Mouse (Mus musculus) layer of hippocampus, adult 9-10 months (tissue): ENCODE data around the gene Sfxn2.

Source experiments
- DNase-seq: peaks from one replicate; pipeline ENCODE4 v3.0.0; 2022; ENCODE audit warnings: low spot score

The Sfxn2 gene

DNA sequence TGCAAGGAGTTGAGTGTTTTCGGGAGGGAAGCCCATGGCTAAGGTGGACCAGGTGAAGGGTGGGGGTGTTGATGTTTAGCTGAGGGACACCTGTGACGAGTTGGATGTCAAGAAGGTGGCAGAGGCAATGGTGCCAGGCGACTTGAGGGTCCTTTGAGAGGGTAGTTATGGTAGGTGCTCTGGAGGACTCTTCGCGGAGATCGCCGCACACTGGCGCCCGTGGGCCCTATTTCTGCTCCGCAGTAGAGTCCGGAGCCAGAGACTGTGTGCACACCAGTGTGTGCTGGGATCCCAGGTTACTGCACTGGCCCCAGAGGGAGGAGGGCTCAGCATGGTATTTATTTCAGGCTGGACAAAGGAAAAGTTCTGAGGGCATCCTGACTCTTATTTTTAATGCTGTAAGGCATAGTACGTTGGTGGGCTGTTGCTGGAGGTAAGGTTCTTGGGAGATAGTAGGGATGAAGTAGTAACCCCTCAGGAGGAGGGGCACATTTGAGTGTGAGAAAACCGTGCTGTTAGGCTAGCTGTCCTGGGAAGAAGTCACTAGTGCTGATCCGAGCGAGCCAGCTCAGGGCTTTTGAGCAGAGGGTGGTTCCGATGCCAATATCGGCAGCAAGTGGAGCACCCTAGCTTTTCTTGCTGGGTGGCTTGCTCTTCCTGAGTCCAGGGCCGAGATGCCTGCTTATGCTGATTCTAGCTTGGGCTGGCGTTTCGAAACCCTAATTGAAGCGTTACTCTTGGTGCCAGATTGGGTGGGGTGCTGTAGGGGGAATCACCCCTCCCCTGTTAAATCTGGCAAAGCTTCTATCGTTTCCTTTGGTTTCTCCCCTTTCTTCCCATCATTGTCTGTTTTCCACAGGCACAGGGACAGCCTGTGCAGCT, 26.5 kb downstream of the Sfxn2 start:
- no peak for DNase-seq

GRCm38 (mm10) chr19:46600371-46600770, 27.2 kb downstream of the Sfxn2 start:
- DNase-seq = no peak

DNA sequence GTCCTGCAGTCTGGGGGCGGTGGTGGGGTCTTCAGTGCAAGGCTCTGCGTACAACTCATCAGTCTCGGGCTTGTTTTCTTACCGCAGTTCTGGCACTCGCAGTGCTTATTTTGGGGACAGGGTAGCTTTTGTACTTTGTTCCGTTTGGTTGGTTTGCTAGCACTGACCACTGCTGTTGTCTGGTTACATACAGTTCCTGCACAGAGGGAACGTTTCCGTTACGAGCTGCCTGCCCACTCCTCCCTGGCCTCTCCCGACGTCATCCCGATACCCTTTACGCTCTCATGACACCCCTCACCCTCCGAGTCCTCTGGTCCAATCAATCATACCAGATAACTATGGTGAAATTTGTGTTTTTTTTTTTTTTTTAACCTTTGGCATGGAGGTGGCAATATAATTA, 28.3 kb downstream of the Sfxn2 start:
- DNase-seq = no peak

DNA sequence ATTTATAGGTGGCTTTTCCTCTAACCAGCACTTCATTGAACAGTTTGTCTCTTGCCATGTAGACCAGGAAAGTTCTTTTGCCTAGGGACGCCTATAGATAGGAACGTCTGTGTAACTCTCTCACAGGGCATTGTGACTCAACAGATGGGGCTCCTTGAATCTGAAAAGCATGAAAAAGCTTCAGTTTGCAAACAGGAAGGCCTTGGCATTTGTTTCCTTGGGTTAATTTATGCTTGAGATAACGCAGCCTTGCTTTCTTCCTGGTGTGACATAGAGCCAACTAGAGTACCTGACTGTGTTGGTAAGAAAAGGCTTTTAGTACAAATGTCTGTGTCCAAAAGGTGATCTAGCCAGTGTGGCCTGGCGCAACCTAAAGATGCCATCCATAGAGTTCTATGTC, 29.2 kb downstream of the Sfxn2 start:
- DNase-seq = no peak

- DNase-seq = no peak
These were observed 33.6 kb downstream of the Sfxn2 start for GRCm38 (mm10) chr19:46606718-46607117.

DNA sequence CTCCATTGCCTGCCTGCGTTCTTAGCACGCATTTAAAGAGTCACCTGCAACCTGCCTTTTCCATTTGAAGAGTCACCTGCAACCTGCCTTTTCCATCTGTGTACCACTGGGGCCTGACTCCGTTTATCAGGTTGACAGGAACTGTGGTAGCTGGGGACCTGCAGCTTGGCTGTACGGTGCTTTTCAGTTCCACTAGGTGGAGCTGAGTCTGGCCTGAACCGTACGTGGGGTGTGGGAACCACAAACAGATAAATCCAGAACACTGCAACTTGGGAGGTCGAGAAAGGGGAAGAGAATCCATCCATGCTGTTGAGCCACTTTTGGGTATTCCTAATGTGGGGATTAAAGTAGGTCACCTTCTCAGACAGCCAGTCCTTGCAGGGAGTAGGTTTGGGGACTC, 34.3 kb downstream of the Sfxn2 start:
- DNase-seq = no peak

DNA sequence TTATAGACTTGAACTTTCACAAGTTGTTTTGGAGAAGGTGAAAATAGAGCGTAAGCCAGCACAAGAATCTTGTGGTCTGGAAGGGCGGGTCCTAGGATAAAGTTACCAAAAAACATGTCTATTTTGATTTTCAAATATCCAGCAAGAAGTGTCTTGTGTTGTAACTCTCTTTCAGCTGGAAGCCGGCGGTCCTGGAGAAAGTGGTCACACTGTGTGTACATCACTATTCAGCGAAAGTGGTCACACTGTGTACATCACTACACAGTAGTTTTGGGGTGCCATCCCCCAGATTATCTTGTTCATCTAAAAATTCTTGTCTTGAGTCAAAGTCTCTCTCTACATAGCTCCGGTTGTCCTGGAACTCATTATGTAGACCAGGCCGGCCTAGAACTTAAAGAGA, 35.0 kb downstream of the Sfxn2 start:
- DNase-seq = no peak

DNA sequence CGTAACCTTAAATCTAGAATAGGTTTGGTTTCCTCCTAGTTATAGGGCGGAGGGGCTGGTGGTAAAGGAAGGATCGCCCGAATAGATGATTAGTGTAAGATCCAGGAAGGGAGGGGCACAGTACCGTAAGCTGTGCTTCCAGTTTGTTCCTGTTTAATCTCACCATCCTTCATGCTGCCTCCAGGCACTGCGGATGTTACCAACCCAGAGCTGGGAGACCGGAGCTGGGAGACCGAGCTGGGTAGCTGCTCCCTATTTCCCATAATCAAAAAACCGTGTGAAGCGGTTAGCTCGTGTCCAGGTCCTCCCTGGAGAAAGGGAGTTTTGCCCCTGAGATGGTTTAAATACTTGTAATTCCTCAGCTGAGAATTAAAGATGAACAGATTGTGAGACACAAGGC, 43.2 kb downstream of the Sfxn2 start:
- DNase-seq = no peak

DNA sequence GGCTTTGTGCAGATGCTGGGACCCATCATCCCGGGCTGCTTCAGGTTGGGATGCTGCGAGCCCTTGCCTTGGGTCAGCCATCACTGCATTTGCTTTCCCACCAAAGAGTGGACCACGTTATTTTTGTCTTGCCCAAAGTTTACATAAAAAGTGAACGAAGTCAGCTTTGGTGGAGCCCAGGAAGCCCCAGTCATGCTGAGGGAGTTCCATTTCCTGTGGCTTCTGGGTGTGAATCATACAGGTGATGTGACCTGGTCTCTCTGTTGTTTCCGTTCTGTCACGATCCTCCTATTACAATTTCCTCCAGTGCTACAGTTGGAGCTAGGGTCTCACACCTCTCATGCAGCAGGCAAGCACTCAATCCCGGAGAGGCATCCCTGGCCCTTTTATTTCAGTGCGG, 44.2 kb downstream of the Sfxn2 start:
- DNase-seq = no peak

- no peak for DNase-seq
These were observed 45.2 kb downstream of the Sfxn2 start for GRCm38 (mm10) chr19:46618322-46618721.

- DNase-seq = no peak
These were observed 45.8 kb downstream of the Sfxn2 start for GRCm38 (mm10) chr19:46619001-46619400.

DNA sequence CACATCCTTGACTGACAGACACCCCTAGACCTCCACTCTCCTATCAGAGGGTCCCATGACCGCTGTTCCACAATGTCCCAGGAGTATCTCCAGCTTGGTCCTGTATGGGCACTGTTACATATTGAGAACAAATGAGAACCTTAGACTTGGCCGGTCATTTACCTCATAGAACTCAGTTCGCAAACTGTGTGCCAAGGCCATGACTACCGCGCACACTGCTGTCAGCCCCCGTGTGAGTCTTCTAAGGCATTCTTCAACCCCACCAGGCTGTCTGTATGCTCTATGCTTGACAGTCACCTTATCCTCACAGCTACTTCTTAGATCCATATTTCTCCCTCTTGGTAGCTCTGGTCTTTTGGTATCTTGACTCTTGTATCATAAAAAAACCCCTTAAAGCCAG, 46.4 kb downstream of the Sfxn2 start:
- DNase-seq = no peak

DNA sequence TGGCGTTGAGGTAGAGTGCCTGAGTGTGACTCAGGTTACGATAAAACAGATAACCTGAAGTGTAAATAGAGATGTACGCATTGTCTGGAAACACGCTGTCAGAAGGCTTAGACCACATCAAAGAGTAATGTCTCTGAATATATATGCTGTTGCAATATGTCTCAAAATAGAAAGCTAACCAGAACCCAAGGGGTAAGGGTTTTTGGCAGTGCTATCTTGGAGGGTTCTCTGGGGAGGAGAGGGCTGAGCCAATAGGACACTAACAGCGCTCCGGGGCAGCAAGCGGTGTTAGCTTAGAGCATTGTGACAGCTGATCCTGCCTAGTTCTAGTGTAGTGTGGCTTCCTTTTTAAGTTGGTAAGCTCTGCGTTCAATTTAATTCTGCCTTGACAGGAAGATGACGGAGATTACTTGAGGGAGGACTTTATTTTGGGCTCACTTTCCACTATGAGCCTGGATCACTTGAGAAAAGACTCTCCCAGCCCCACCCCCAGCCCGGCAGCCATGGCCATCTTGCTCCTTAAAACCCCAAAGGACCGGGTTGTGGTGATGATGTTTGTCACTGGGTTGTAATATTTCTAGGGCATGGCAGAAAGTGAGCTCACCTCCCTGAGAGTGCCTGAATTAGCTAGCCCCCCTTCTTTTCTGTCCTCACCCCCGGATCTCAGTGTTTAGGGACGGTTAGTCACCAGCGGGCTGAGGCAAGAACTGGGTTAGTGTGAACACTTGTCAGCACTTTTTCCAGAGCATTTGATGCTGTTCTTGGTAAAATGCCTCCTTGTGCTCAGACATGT, 47.0 kb downstream of the Sfxn2 start:
- no peak for DNase-seq

DNA sequence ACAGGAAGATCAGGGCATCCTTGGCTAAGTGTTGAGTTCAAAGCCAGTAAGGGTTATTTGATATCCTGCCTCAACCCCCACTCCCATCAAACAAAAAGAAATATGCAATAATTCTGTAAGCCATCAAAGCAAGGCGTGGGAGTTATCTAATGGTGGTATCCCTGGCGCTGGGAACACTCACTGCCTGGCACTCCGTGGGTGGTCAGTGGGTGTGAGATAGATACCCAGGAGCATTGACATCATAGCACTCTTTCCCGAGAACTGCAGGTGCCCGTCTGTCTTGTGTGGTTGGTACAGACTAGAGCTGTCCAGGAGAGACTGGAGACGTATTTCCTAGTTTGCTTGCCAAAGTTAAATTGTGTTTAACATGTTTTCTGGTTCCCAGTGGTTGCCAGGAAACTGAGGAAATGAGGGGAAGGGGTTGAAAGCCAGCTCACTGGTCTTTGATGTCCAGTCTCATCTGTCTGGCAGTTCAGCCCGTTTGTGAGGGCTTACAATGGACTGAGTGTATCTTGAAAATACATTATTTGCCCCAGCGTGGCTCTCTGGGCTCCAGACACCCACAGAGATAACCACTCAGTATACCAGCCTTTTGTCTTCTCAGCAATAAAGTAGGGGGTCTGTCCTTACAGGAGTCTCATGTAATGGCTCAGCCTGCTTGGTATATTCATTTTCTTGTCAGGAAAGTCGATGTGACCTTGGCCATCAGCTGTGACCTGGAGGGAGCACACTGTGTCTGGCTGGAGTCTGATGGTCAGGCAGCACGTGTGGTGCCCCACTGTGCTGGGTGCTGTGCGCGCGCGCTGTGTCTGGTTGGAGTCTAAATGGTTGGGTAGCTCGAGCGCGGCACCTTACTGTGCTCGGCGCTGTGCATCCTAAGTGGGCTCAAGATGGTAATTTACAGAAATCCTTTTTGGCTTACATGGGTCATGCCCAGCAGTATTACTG, 48.3 kb downstream of the Sfxn2 start:
- DNase-seq = no peak

GRCm38 (mm10) chr19:46622659-46623193, 49.6 kb downstream of the Sfxn2 start:
- no peak for DNase-seq

GRCm38 (mm10) chr19:46623194-46623667, 50.1 kb downstream of the Sfxn2 start:
- no peak for DNase-seq

- DNase-seq = no peak
These were observed 50.9 kb downstream of the Sfxn2 start for GRCm38 (mm10) chr19:46623790-46624772.

- no peak for DNase-seq
These were observed 51.9 kb downstream of the Sfxn2 start for GRCm38 (mm10) chr19:46625015-46625414.

GRCm38 (mm10) chr19:46625519-46625918, 52.4 kb downstream of the Sfxn2 start:
- DNase-seq = no peak

DNA sequence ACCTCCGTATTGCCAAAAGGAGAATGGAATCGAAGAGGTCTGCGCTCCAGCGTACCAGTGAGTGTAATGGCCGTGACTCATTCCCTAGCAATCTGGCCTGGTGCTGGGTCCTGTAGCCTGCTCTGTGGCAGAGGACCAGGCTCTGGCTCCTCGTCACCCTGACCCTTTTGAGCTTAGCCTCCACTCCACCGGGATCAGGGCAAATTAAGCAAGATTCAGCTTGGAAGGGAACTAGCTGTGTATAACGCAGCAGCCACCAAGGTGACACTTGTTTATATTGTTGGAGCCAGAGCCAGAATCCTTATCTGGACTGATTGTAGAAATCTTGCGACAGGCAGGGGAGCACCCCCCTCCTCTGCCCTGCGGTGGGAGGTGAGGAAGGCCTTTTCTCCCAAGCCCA, 55.2 kb downstream of the Sfxn2 start:
- DNase-seq = no peak

DNA sequence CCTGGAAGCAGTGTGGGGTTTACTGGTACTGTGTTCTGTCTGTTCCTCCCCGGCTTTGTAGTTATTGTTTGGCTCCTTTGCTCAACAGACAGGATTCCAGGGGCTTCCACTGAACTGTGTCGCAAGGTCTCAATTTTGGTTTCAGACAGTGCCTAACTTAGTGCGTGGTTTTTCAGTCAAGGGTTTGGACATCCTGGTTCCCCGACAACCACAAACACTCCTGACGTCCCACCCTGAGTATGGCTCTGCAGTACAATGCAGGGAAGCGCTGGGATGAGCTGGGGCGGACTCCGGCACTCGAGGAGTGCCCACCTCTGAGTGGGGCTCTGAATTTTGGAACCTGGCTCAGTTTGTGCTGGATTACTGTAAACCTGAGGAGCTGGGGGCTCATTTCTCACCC, 56.6 kb downstream of the Sfxn2 start:
- no peak for DNase-seq
